Mouse (Mus musculus) neural tube, embryonic 15.5 days (tissue): ENCODE data around the gene Cbfa2t2. TPM values are rescaled to one million over a fixed set of nuclear protein-coding genes. Genes with fewer than 3 reads are reported as not detected.

Experiments
- ATAC-seq: fragments of 200-750 bp; cut with Nextera tagmentation; 2 replicates; pipeline ENCODE4 v1.8.0; 2017; ENCODE audit warnings: mild to moderate bottlenecking, moderate TSS enrichment, moderate library complexity; ENCODE audit not compliant: low FRiP score
- H3K27ac ChIP-seq: fragments of 300-500 bp; sonication (generic); replicated peaks from 2 replicates; pipeline ENCODE4 v1.5.1; 2015; ENCODE audit warnings: mild to moderate bottlenecking, inconsistent platforms
- H3K27me3 ChIP-seq: fragments of 300-500 bp; sonication (generic); replicated peaks from 2 replicates; pipeline ENCODE4 v1.6.1; 2015; ENCODE audit warnings: inconsistent platforms
- H3K36me3 ChIP-seq: fragments of 300-500 bp; sonication (generic); 2 replicates; pipeline ENCODE4 v1.6.1; 2015; ENCODE audit warnings: inconsistent platforms
- H3K4me1 ChIP-seq: fragments of 300-500 bp; sonication (generic); 2 replicates; pipeline ENCODE4 v1.6.1; 2015; ENCODE audit warnings: inconsistent platforms
- H3K4me2 ChIP-seq: fragments of 300-500 bp; sonication (generic); 2 replicates; pipeline ENCODE4 v1.6.1; 2015; ENCODE audit warnings: inconsistent platforms, mild to moderate bottlenecking, moderate library complexity
- H3K4me3 ChIP-seq: fragments of 300-500 bp; sonication (generic); replicated peaks from 2 replicates; pipeline ENCODE4 v1.5.1; 2015; ENCODE audit warnings: mild to moderate bottlenecking, inconsistent platforms
- H3K9ac ChIP-seq: fragments of 300-500 bp; sonication (generic); replicated peaks from 2 replicates; pipeline ENCODE4 v1.6.1; 2015; ENCODE audit warnings: mild to moderate bottlenecking, inconsistent platforms
- H3K9me3 ChIP-seq: fragments of 300-500 bp; sonication (generic); replicated peaks from 2 replicates; pipeline ENCODE4 v1.6.1; 2016; ENCODE audit warnings: inconsistent platforms
- WGBS: fragments of 180-500 bp; shearing (Covaris S2); methylation state at CpG from one replicate; pipeline ENCODE4 v1.1.7; 2015; ENCODE audit warnings: mixed read lengths; 5-methylcytosine and 5-hydroxymethylcytosine counted together
- polyA plus RNA-seq: library from polyadenylated mRNA; unstranded; fragments of >200 nt; fragmentation: Nextera tagmentation; extraction: Ambion mirVana; gene quantifications from 2 replicates; pipeline ENCODE4 v1.2.1, GENCODE M21; 2015

Cbfa2t2 gene
- polyA plus RNA-seq, 1 experiment from 2014 or later, result 36.1 TPM

GRCm38 (mm10) chr2:154558264-154559039 is 122.2 kb downstream of the Cbfa2t2 start, which contains the start of gene Necab3:
Gene Necab3 (minus strand): TSS chr2:154558890.
- peak within 1 kb of the TSS; percentile 84 for H3K4me2 ChIP-seq
- no peaks in the 10 kb centered on the region for H3K36me3 ChIP-seq
- H3K9ac ChIP-seq, result peak within 1 kb of the TSS; percentile 53
- H3K4me3 ChIP-seq, result peak within 1 kb of the TSS; percentile 48
- H3K9me3 ChIP-seq, result no peaks in the 10 kb centered on the region
- H3K4me1 ChIP-seq, result peaks cover 28% of the 10 kb centered on the region
- H3K27me3 ChIP-seq, result no peaks in the 10 kb centered on the region
- H3K27ac ChIP-seq, result no peak within 1 kb of the TSS
- ATAC-seq, result peak; percentile 77
- 3% methylated on average over 32 of the region's 34 CpGs for WGBS

- no peak overlapping the region for H3K27ac ChIP-seq
- no peak overlapping the region for H3K4me3 ChIP-seq
- no peaks in the 10 kb centered on the region for H3K27me3 ChIP-seq
- peaks cover 19% of the 10 kb centered on the region for H3K4me1 ChIP-seq
- ATAC-seq, result no peak
- 93% methylated on average over 22 of the region's 22 CpGs for WGBS
- H3K9ac ChIP-seq, result no peak overlapping the region
- H3K36me3 ChIP-seq, result no peaks in the 10 kb centered on the region
- H3K4me2 ChIP-seq, result no peak overlapping the region
- H3K9me3 ChIP-seq, result no peaks in the 10 kb centered on the region
These were observed 127.4 kb downstream of the Cbfa2t2 start for GRCm38 (mm10) chr2:154563612-154564170.

GRCm38 (mm10) chr2:154565562-154565961 is 129.3 kb downstream of the Cbfa2t2 start:
- Histone ChIP-seq H3K4me1 (peaks cover 21% of the 10 kb centered on the region), H3K27ac (no peak overlapping the region), H3K27me3 (no peaks in the 10 kb centered on the region), H3K4me3 (no peak overlapping the region), H3K9ac (peak overlapping the region; percentile 26; the same call in 1 of the 2 replicates), H3K9me3 (no peaks in the 10 kb centered on the region), H3K4me2 (no peak overlapping the region), H3K36me3 (no peaks in the 10 kb centered on the region)
- 65% methylated on average over 3 of the region's 3 CpGs for WGBS
- no peak for ATAC-seq

- no peak for ATAC-seq
- H3K4me1 ChIP-seq, result peaks cover 26% of the 10 kb centered on the region
- H3K27me3 ChIP-seq, result no peaks in the 10 kb centered on the region
- H3K4me2 ChIP-seq, result no peak overlapping the region
- no peaks in the 10 kb centered on the region for H3K36me3 ChIP-seq
- H3K9me3 ChIP-seq, result no peaks in the 10 kb centered on the region
- no peak overlapping the region for H3K4me3 ChIP-seq
- no peak overlapping the region for H3K9ac ChIP-seq
- WGBS, result 37% methylated on average over 8 of the region's 8 CpGs
- no peak overlapping the region for H3K27ac ChIP-seq
These were observed 130.4 kb downstream of the Cbfa2t2 start for GRCm38 (mm10) chr2:154566641-154567040.

GRCm38 (mm10) chr2:154567766-154568165 is 131.5 kb downstream of the Cbfa2t2 start:
- WGBS, result 80% methylated on average over 2 of the region's 2 CpGs
- Histone ChIP-seq H3K9ac (no peak overlapping the region), H3K27ac (no peak overlapping the region), H3K4me3 (0 out of 2 replicates have a peak overlapping the region, but pooled peaks have one; percentile 74), H3K9me3 (no peaks in the 10 kb centered on the region), H3K4me2 (peak overlapping the region; percentile 99), H3K27me3 (no peaks in the 10 kb centered on the region), H3K36me3 (no peaks in the 10 kb centered on the region), H3K4me1 (peaks cover 26% of the 10 kb centered on the region)
- ATAC-seq, result no peak

GRCm38 (mm10) chr2:154568329-154569070 is 132.2 kb downstream of the Cbfa2t2 start:
- H3K4me3 ChIP-seq, result peak overlapping the region; percentile 74
- ATAC-seq, result no peak
- H3K27me3 ChIP-seq, result no peaks in the 10 kb centered on the region
- H3K27ac ChIP-seq, result peak overlapping the region; percentile 46; the same call in 1 of the 2 replicates
- no peaks in the 10 kb centered on the region for H3K36me3 ChIP-seq
- 0 out of 2 replicates have a peak overlapping the region, but pooled peaks have one; percentile 50 for H3K9ac ChIP-seq
- H3K4me2 ChIP-seq, result peak overlapping the region; percentile 99
- WGBS, result 8% methylated on average over 10 of the region's 10 CpGs
- no peaks in the 10 kb centered on the region for H3K9me3 ChIP-seq
- peaks cover 26% of the 10 kb centered on the region for H3K4me1 ChIP-seq

- H3K36me3 ChIP-seq, result no peaks in the 10 kb centered on the region
- H3K9ac ChIP-seq, result peak overlapping the region; percentile 50
- WGBS, result under 1% methylated on average over 60 of the region's 70 CpGs
- peak overlapping the region; percentile 74 for H3K4me3 ChIP-seq
- peak overlapping the region; percentile 99 for H3K4me2 ChIP-seq
- no peaks in the 10 kb centered on the region for H3K27me3 ChIP-seq
- H3K27ac ChIP-seq, result peak overlapping the region; percentile 46; the same call in 1 of the 2 replicates
- ATAC-seq, result peak; percentile 59
- H3K9me3 ChIP-seq, result no peaks in the 10 kb centered on the region
- H3K4me1 ChIP-seq, result peaks cover 26% of the 10 kb centered on the region
These were observed 132.9 kb downstream of the Cbfa2t2 start for GRCm38 (mm10) chr2:154569071-154569748.

- H3K9ac ChIP-seq, result peak within 1 kb of the TSS; percentile 50
- peak within 1 kb of the TSS; percentile 66 for H3K27ac ChIP-seq
- peak within 1 kb of the TSS; percentile 74 for H3K4me3 ChIP-seq
- H3K4me1 ChIP-seq, result peaks cover 26% of the 10 kb centered on the region
- H3K4me2 ChIP-seq, result peak within 1 kb of the TSS; percentile 99
- no peaks in the 10 kb centered on the region for H3K36me3 ChIP-seq
- WGBS, result under 1% methylated on average over 38 of the region's 44 CpGs
- no peaks in the 10 kb centered on the region for H3K9me3 ChIP-seq
- peak; percentile 99 for ATAC-seq
- H3K27me3 ChIP-seq, result no peaks in the 10 kb centered on the region
These were observed 133.6 kb downstream of the Cbfa2t2 start, which contains the start of gene E2f1 for GRCm38 (mm10) chr2:154569836-154570286. Gene E2f1 (minus strand): TSS chr2:154569892.

GRCm38 (mm10) chr2:154570666-154571065 is 134.4 kb downstream of the Cbfa2t2 start:
- H3K9ac ChIP-seq, result no peak overlapping the region
- 64% methylated on average over 4 of the region's 4 CpGs for WGBS
- H3K4me2 ChIP-seq, result peak overlapping the region; percentile 99
- ATAC-seq, result no peak
- peak overlapping the region; percentile 74 for H3K4me3 ChIP-seq
- H3K4me1 ChIP-seq, result peaks cover 26% of the 10 kb centered on the region
- no peaks in the 10 kb centered on the region for H3K9me3 ChIP-seq
- H3K27ac ChIP-seq, result no peak overlapping the region; the same call in 1 of the 2 replicates
- no peaks in the 10 kb centered on the region for H3K36me3 ChIP-seq
- H3K27me3 ChIP-seq, result no peaks in the 10 kb centered on the region

- Histone ChIP-seq H3K4me3 (no peak overlapping the region), H3K9me3 (no peaks in the 10 kb centered on the region), H3K4me2 (no peak overlapping the region), H3K4me1 (peaks cover 26% of the 10 kb centered on the region), H3K27me3 (no peaks in the 10 kb centered on the region), H3K9ac (no peak overlapping the region), H3K27ac (no peak overlapping the region), H3K36me3 (no peaks in the 10 kb centered on the region)
- 86% methylated on average over 4 of the region's 4 CpGs for WGBS
- ATAC-seq, result no peak
These were observed 135.0 kb downstream of the Cbfa2t2 start for GRCm38 (mm10) chr2:154571266-154571665.

GRCm38 (mm10) chr2:154571976-154572375 is 135.7 kb downstream of the Cbfa2t2 start:
- ATAC-seq, result no peak
- H3K4me3 ChIP-seq, result no peak overlapping the region
- H3K9me3 ChIP-seq, result no peaks in the 10 kb centered on the region
- H3K4me1 ChIP-seq, result peaks cover 30% of the 10 kb centered on the region
- no peaks in the 10 kb centered on the region for H3K36me3 ChIP-seq
- H3K27me3 ChIP-seq, result no peaks in the 10 kb centered on the region
- no peak overlapping the region for H3K4me2 ChIP-seq
- no peak overlapping the region for H3K27ac ChIP-seq
- no peak overlapping the region for H3K9ac ChIP-seq
- 71% methylated on average over 8 of the region's 8 CpGs for WGBS
